Mouse (Mus musculus) midbrain, embryonic 13.5 days (tissue): ENCODE results near the gene Zfp599. TPM values are rescaled to one million over a fixed set of nuclear protein-coding genes. Genes with fewer than 3 reads are reported as not detected.
A peak's percentile ranks its signal among the peaks of the same experiment; 100 is the strongest.
"Not testable (repeated sequence)": the region's sequence is repeated elsewhere in the genome, so short reads cannot be mapped to it uniquely, and the experiment has no call there.

Source experiments
- ATAC-seq: fragments of 200-750 bp; cut with Nextera tagmentation; 2 replicates; pipeline ENCODE4 v1.8.0; 2017; ENCODE audit warnings: mild to moderate bottlenecking, moderate TSS enrichment, moderate library complexity
- H3K27ac ChIP-seq: fragments of 300-500 bp; sonication (generic); 2 replicates; pipeline ENCODE4 v1.5.1; 2015; ENCODE audit warnings: inconsistent platforms, mild to moderate bottlenecking, moderate library complexity
- H3K27me3 ChIP-seq: fragments of 300-500 bp; sonication (generic); 2 replicates; pipeline ENCODE4 v1.6.1; 2015; ENCODE audit warnings: mild to moderate bottlenecking, inconsistent platforms
- H3K36me3 ChIP-seq: fragments of 300-500 bp; sonication (generic); 2 replicates; pipeline ENCODE4 v1.6.1; 2015; ENCODE audit warnings: mild to moderate bottlenecking, inconsistent platforms
- H3K4me1 ChIP-seq: fragments of 300-500 bp; sonication (generic); replicated peaks from 2 replicates; pipeline ENCODE4 v1.6.1; 2015; ENCODE audit warnings: inconsistent platforms
- H3K4me2 ChIP-seq: fragments of 300-500 bp; sonication (generic); replicated peaks from 2 replicates; pipeline ENCODE4 v1.6.1; 2015; ENCODE audit warnings: moderate library complexity, mild to moderate bottlenecking, inconsistent platforms
- H3K4me3 ChIP-seq: fragments of 300-500 bp; sonication (generic); replicated peaks from 2 replicates; pipeline ENCODE4 v1.5.1; 2015; ENCODE audit warnings: mild to moderate bottlenecking, inconsistent platforms
- H3K9ac ChIP-seq: fragments of 300-500 bp; sonication (generic); replicated peaks from 2 replicates; pipeline ENCODE4 v1.6.1; 2015; ENCODE audit warnings: mild to moderate bottlenecking, inconsistent platforms
- H3K9me3 ChIP-seq: fragments of 300-500 bp; sonication (generic); 2 replicates; pipeline ENCODE4 v1.6.1; 2016; ENCODE audit warnings: mild to moderate bottlenecking, inconsistent platforms
- WGBS: fragments of 180-500 bp; shearing (Covaris S2); methylation state at CpG from one replicate; pipeline ENCODE4 v1.1.7; 2015; 5-methylcytosine and 5-hydroxymethylcytosine counted together
- polyA plus RNA-seq: library from polyadenylated mRNA; unstranded; fragments of >200 nt; fragmentation: Nextera tagmentation; extraction: Ambion mirVana; gene quantifications from 2 replicates; pipeline ENCODE4 v1.2.1, GENCODE M21; 2015

Gene Zfp599
- polyA plus RNA-seq = 9.7 and 10.0 TPM in 2 replicates

DNA sequence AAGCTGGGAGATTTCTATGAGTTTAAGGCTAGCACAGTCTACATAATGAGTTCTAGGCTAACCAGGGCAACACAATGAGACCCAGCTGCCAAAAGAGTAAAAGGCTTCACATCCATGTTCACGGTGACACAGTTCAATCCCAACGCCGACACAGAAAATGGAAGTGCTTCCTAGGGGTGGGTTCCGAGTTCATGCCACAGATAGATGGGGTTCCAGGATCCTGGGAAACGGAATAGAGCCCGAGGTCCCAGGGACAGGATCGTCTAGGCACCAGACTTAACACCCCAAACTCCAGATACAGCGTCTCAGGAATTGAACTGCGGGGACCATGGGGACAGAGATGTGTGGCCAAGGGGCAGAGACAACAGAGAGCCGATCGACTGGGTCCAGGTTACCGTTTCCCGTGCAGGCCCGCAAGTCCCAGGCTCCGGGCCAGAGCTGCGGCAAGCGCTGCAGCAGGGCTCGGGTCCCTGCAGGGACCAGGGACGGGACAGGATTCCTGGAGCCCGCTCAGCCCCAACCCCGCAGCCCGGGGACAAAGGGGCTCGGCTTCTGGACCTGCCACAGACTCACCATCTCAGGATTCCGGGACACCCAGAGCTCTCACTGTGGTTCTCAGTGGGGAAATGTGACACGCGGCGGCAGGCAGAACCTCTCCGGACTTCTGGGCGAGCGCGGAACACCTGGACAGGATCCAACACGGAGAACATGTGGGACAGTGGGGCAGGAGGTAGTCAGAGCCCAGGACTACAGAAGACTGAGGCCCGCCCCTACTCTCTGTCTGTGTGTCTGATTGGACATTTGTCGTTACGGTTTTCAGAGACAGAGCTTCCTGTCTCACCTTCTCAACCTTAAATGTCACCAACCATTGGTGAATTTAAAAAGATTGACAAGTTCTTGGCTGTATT lies at the start of gene Zfp599:
Gene Zfp599, minus strand, starts transcription at position 712 of the 908 bp plus-strand sequence.
- peaks cover 7% of the 10 kb centered on the region; the same call in 1 of the 2 replicates for H3K9me3 ChIP-seq
- no peaks in the 10 kb centered on the region for H3K4me1 ChIP-seq
- peaks cover 31% of the 10 kb centered on the region for H3K36me3 ChIP-seq
- H3K27ac ChIP-seq = peak within 1 kb of the TSS; percentile 44; the same call in 1 of the 2 replicates
- H3K27me3 ChIP-seq = no peaks in the 10 kb centered on the region
- WGBS = 1% methylated on average over 35 of the region's 35 CpGs
- H3K4me2 ChIP-seq = peak within 1 kb of the TSS; percentile 70
- peak within 1 kb of the TSS; percentile 71 for H3K4me3 ChIP-seq
- H3K9ac ChIP-seq = peak within 1 kb of the TSS; percentile 84
- peak; percentile 98 for ATAC-seq

- not testable (repeated sequence) for H3K9ac ChIP-seq, H3K27me3 ChIP-seq, ATAC-seq
- WGBS = 13% methylated on average over 9 of the region's 9 CpGs
- Histone ChIP-seq H3K4me3 (peak overlapping the region; percentile 93), H3K36me3 (peaks cover 25% of the 10 kb centered on the region), H3K4me2 (peak overlapping the region; percentile 76), H3K9me3 (peaks cover 16% of the 10 kb centered on the region), H3K27ac (peak overlapping the region; percentile 93), H3K4me1 (peaks cover 18% of the 10 kb centered on the region)
These were observed 48.2 kb upstream of the Zfp599 start for GRCm38 (mm10) chr9:22307920-22308262.

GRCm38 (mm10) chr9:22307156-22307919 lies 47.6 kb upstream of the Zfp599 start, which contains the start of gene Zfp810:
Gene Zfp810 (minus strand): TSS chr9:22307648.
- Histone ChIP-seq H3K9ac (peak within 1 kb of the TSS; percentile 99), H3K27ac (peak within 1 kb of the TSS; percentile 93), H3K27me3 (no peaks in the 10 kb centered on the region), H3K36me3 (peaks cover 30% of the 10 kb centered on the region), H3K4me1 (peaks cover 18% of the 10 kb centered on the region), H3K4me2 (peak within 1 kb of the TSS; percentile 76), H3K4me3 (peak within 1 kb of the TSS; percentile 93), H3K9me3 (peaks cover 16% of the 10 kb centered on the region)
- ATAC-seq = peak; percentile 100
- WGBS = under 1% methylated on average over 56 of the region's 56 CpGs

- Histone ChIP-seq H3K4me2 (peak overlapping the region; percentile 76), H3K27me3 (no peaks in the 10 kb centered on the region), H3K27ac (peak overlapping the region; percentile 93), H3K4me3 (peak overlapping the region; percentile 93), H3K9me3 (peaks cover 16% of the 10 kb centered on the region), H3K4me1 (peaks cover 18% of the 10 kb centered on the region), H3K36me3 (peaks cover 36% of the 10 kb centered on the region), H3K9ac (peak overlapping the region; percentile 99)
- WGBS = 18% methylated on average over 6 of the region's 6 CpGs
- ATAC-seq = peak; percentile 15; the same call in 1 of the 2 replicates
These were observed 47.0 kb upstream of the Zfp599 start for GRCm38 (mm10) chr9:22306726-22307125.

DNA sequence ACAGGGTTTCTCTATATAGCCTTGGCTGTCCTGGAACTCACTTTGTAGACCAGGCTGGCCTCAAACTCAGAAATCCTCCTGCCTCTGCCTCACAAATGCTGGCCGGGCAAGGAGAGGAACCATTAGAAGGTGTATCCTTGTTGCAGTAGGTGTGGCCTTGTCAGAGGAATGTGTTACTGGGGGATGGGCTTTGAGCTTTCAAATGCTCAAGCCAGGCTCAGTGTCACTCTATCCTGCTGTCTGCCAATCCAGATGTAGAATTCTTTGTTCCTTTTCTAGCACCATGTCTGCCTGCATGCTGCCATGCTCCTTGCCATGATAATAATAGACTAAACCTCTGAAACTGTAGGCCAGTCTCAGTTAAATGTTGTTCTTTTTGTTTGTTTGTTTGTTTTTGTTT lies 42.5 kb upstream of the Zfp599 start:
- Histone ChIP-seq H3K4me1 (peaks cover 18% of the 10 kb centered on the region), H3K4me2 (no peak overlapping the region), H3K9me3 (peaks cover 16% of the 10 kb centered on the region), H3K9ac (no peak overlapping the region), H3K36me3 (peaks cover 78% of the 10 kb centered on the region), H3K27ac (no peak overlapping the region), H3K27me3 (no peaks in the 10 kb centered on the region), H3K4me3 (no peak overlapping the region)
- ATAC-seq = no peak
- WGBS = 97% methylated on average over 1 of the region's 1 CpGs

GRCm38 (mm10) chr9:22278733-22279132 lies 19.0 kb upstream of the Zfp599 start:
- Histone ChIP-seq H3K4me1 (no peaks in the 10 kb centered on the region), H3K36me3 (peaks cover 91% of the 10 kb centered on the region), H3K9ac (no peak overlapping the region), H3K4me2 (no peak overlapping the region), H3K9me3 (peaks cover 78% of the 10 kb centered on the region), H3K27me3 (no peaks in the 10 kb centered on the region), H3K27ac (no peak overlapping the region), H3K4me3 (no peak overlapping the region; the same call in 1 of the 2 replicates)
- 96% methylated on average over 4 of the region's 4 CpGs for WGBS
- ATAC-seq = no peak

- H3K36me3 ChIP-seq = peaks cover 15% of the 10 kb centered on the region
- ATAC-seq = no peak
- H3K4me1 ChIP-seq = no peaks in the 10 kb centered on the region
- H3K9ac ChIP-seq = no peak overlapping the region
- no peak overlapping the region for H3K4me3 ChIP-seq
- H3K9me3 ChIP-seq = peaks cover 31% of the 10 kb centered on the region
- no peak overlapping the region for H3K27ac ChIP-seq
- no peak overlapping the region for H3K4me2 ChIP-seq
- H3K27me3 ChIP-seq = no peaks in the 10 kb centered on the region
- WGBS = 97% methylated on average over 1 of the region's 1 CpGs
These were observed 9.2 kb upstream of the Zfp599 start for GRCm38 (mm10) chr9:22268886-22269285.

DNA sequence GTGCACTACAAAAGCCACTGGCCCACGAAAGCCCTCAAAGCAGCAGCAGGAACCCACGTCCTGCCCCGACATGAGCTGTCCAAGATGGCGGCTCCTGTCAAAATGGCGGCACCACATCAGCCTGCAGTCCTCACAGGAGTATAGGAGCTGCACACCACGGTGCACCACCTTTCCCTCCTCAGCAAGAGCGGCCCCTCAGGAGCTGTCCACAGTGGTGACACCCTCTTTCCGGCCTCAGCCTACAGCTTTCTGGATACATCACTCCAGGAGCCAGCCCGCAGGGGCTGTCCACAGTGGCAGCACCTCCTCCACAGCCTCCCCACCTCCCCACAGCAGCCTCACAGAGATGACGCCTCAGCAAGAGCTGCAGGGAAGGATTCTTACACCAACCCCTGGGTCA lies 2.9 kb upstream of the Zfp599 start:
- Histone ChIP-seq H3K27me3 (no peaks in the 10 kb centered on the region), H3K4me2 (no peak overlapping the region), H3K4me1 (no peaks in the 10 kb centered on the region), H3K27ac (no peak overlapping the region), H3K9me3 (peaks cover 13% of the 10 kb centered on the region), H3K4me3 (no peak overlapping the region), H3K9ac (no peak overlapping the region), H3K36me3 (peaks cover 3% of the 10 kb centered on the region; the same call in 1 of the 2 replicates)
- WGBS = 93% methylated on average over 10 of the region's 10 CpGs
- ATAC-seq = no peak

DNA sequence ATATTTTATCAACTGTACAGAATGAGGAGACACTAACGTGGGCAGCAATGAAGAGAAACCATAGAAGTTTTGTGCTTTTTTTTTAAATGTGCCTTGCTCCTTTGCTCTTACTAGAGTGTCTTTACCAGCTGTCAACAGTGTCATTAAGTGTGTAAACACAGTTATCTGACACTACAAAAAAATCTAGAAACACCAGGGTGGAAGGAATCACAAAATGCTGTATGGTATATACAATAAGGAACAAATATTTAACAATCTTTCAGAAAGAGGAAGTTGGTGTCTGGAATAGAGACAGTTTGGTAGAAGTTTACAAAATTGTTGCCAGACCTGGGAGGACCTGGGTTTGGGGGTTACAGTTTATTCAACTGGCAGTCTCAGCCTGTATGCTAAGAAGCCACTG lies 1.9 kb upstream of the Zfp599 start:
- Histone ChIP-seq H3K4me1 (no peaks in the 10 kb centered on the region), H3K4me3 (no peak overlapping the region), H3K9ac (no peak overlapping the region), H3K9me3 (peaks cover 7% of the 10 kb centered on the region; the same call in 1 of the 2 replicates), H3K36me3 (peaks cover 13% of the 10 kb centered on the region), H3K27ac (no peak overlapping the region), H3K27me3 (no peaks in the 10 kb centered on the region), H3K4me2 (no peak overlapping the region)
- ATAC-seq = no peak
- WGBS = 88% methylated on average over 1 of the region's 1 CpGs

DNA sequence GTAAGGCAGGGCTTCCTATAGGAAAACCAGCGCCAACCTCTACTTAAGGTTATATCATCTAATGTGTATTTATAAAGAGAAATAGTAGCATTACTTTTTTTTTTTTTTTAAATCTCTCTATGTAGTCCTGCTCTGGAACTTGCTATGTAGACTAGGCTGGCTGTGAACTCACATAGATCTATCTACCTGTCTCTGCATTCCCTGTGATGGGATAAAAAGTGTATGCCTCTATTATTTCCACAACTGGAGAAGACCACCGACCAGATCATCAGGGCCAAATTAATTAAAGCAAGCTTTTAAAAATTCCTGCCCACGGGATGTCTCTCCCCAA lies 362 bp upstream of the Zfp599 start:
- no peak for ATAC-seq
- H3K9me3 ChIP-seq = peaks cover 7% of the 10 kb centered on the region; the same call in 1 of the 2 replicates

GRCm38 (mm10) chr9:22258784-22259183 lies 911 bp downstream of the Zfp599 start:
- no peaks in the 10 kb centered on the region for H3K27me3 ChIP-seq
- 83% methylated on average over 8 of the region's 8 CpGs for WGBS
- peak overlapping the region; percentile 70 for H3K4me2 ChIP-seq
- H3K27ac ChIP-seq = no peak overlapping the region
- peak overlapping the region; percentile 71 for H3K4me3 ChIP-seq
- H3K9ac ChIP-seq = peak overlapping the region; percentile 84
- H3K9me3 ChIP-seq = peaks cover 12% of the 10 kb centered on the region; the same call in 1 of the 2 replicates
- no peak for ATAC-seq
- H3K4me1 ChIP-seq = no peaks in the 10 kb centered on the region
- peaks cover 36% of the 10 kb centered on the region for H3K36me3 ChIP-seq

More for the DNA sequence above, 362 bp upstream of the Zfp599 start:
- peak overlapping the region; percentile 71 for H3K4me3 ChIP-seq
- peak overlapping the region; percentile 70 for H3K4me2 ChIP-seq
- H3K36me3 ChIP-seq = peaks cover 28% of the 10 kb centered on the region
- no peak overlapping the region for H3K9ac ChIP-seq
- H3K27me3 ChIP-seq = no peaks in the 10 kb centered on the region
- WGBS = 34% methylated on average over 3 of the region's 3 CpGs
- no peak overlapping the region for H3K27ac ChIP-seq
- no peaks in the 10 kb centered on the region for H3K4me1 ChIP-seq

- 96% methylated on average over 4 of the region's 4 CpGs for WGBS
- Histone ChIP-seq H3K9me3 (peaks cover 19% of the 10 kb centered on the region), H3K4me1 (no peaks in the 10 kb centered on the region), H3K9ac (no peak overlapping the region), H3K27me3 (no peaks in the 10 kb centered on the region), H3K36me3 (peaks cover 54% of the 10 kb centered on the region), H3K4me2 (no peak overlapping the region), H3K27ac (no peak overlapping the region), H3K4me3 (no peak overlapping the region)
- ATAC-seq = no peak
These were observed 3.1 kb downstream of the Zfp599 start for GRCm38 (mm10) chr9:22256579-22256978.
